Mouse (Mus musculus) adrenal gland, adult 2 months (tissue): ENCODE data around the gene Slc9a9. TPM values are rescaled to one million over a fixed set of nuclear protein-coding genes. Genes with fewer than 3 reads are reported as not detected.
A peak's percentile ranks its signal among the peaks of the same experiment; 100 is the strongest.

Source experiments
- DNase-seq: peaks from one replicate; pipeline ENCODE4 v3.0.0; 2021
- polyA plus RNA-seq: library from polyadenylated mRNA; depleted of rRNA; stranded (reverse); fragments of >200 nt; gene quantifications from 2 replicates; pipeline ENCODE4 v1.2.3, GENCODE M21; 2012
- total RNA-seq, 2 experiments: library from RNA; stranded (reverse); gene quantifications; 2 replicates each; pipeline ENCODE4 v1.2.3; 2021

Slc9a9 gene
- total and polyA plus RNA-seq, 3 experiments = 0.65 to 3.0 (median 2.4) TPM

DNA sequence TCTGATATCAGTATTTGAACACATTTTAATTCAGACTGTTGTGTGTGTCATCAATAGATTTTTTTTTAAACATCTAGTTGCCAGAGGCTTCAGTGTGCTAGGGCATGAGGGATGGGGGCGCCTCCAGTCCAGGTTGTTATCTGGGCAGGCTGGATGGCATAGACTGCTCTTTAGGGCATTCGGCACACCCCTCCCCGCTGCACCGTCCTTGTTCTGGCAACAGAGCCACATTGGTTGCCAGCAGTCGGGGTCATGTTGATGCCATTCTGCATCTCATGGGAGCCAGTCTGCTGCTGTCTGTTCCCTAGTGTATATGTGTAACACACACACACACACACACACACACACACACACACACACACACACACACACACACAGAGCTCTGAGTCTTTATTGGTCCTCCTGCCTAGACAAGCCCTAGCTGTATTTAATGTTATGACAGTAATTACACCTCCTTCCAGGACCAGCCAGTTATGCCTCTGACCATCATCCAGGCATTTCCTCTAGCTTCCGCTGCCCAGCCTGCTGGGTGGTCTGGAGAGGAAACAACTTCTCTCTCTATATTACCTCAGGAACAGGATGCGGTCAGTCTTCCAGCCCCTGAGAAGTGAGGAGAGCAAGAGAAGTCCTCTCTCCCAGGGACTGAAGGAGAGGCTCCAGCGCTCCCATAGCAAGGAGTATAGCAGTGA, 63.0 kb downstream of the Slc9a9 start:
- no peak for DNase-seq

DNA sequence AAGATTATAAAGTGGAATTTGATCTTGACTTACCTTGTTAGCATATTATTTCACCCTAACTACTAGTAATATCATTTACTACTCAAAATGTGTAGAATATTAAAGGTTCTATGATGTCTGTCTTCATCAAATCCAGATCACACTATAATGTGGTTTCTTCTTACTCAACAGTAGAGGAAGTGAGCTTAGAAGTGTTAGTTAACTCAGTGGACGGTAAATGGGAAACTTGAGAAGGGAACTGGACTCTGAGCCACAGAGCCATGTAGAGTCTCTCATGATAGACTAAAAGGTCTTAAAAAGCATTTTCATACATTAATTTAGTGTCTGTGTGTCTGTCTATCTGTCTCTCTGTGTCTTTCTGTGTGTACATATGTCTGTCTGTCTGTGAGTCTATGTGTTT, 64.6 kb downstream of the Slc9a9 start:
- DNase-seq = no peak

DNA sequence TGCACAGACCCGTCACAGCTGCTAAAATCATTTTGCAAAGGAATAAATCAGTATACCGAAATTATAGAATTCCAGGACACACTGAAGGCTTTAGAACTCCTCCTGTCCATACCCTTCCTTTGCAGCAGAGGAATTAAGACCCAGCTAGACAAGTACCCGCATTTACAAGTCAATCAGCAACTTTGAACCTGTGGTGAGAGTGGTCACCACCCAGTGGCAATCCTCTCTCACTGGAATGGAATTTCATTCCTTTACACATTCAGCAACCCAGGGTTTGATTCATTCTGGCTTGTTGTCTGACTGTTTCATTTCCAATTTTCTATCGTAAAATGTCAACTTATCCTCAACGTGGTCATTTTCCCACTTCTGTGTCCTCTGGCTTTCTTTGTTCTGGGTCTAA, 67.5 kb downstream of the Slc9a9 start:
- DNase-seq = no peak

DNA sequence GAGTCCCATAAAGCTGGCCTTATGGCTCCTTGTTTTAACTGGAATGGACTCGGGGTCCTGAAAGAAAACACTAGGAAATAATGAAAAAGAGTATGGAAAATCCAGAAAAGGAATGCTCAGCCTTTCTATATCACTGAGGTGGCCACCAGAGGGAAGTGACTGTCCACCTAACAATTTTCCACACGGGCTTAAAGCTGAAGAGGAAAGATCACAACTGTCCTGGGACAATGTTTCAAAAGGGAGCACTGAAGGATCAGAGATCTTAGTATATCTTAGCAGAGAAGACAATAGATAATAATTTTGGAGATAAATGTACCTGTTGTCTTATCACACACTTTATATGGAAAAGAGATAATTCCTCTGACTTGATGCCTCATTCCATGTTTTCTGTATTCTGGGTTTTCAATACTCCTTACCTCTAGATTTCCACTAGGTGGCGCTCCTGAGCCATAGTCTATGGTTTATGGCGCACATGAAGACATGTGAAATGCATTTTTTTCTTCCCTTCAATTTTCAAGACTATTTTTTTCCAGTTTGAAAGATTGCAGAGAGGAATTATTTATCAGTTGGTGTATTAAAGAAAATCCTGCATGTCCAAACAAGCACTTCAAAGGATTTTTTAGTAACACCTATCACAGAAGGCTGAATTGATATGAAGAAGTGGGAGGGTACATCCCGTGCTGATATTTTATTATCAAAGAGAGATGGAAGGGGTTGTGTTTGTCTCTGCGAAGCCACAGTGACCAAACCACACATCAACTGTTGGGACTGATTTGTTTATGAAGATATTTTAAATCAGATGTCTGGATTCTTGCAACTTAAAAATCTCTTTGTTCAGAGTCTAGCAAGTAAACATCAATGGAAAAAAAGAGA, 69.1 kb downstream of the Slc9a9 start:
- peak; percentile 61 for DNase-seq

DNA sequence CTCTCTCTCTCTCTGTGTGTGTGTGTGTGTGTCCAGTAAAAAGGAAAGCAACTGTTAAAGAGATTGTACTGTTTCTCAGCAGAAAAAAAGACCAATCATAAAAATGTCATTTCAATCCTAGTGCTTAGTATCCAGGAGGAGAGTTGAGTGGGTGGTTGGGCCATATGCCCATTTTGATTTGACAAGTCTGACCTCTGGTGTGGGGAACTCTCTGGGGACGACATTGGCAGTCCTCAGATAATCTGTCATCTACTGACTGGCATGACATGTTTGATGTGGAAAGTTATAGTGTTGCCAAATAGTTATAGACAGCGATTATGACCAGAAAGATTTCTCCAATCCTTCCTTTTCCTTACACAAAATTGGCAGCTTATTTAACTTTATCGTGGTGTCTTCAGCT, 71.1 kb downstream of the Slc9a9 start:
- DNase-seq = peak; percentile 22

DNA sequence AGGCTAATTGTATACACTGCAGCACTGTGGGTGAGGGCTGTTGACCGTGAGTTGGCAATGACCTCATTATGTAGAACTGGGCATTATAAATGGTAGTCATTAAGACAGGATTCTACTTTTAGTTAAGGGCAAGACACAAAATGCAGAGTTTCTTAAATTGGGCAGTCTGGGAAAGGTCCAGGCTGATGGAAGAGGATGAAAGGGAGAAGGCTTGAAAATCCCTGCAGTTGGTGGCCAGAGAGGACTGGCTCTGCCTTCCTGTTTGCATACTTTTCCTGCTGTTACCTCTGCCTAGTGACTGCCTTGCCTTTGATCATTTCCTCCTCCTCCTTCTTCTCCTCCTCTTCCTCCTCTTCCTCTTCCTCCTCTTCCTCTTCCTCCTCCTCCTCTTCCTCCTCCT, 73.6 kb downstream of the Slc9a9 start:
- no peak for DNase-seq

GRCm38 (mm10) chr9:94748503-94748902, 78.8 kb downstream of the Slc9a9 start:
- DNase-seq = no peak

DNA sequence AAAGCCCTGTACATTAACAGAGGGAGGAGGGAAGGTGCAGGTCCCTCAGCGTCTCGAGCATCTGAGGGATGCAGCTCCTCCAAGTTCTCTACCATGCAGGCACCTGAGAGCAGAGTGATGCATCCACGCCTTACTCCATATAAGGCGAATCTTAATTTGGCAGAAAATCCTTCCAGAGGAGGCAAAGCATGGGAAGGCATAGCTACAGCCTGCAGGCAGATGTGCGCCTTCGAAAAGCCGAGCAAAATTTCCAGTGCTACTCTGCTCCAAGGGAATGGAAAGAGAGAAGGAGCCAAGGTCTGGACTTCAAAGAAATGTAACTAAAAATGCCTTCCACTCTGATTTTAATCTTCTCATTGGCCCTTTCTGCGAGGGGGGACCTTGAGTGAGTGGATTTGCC, 80.5 kb downstream of the Slc9a9 start:
- DNase-seq = peak; percentile 38

DNA sequence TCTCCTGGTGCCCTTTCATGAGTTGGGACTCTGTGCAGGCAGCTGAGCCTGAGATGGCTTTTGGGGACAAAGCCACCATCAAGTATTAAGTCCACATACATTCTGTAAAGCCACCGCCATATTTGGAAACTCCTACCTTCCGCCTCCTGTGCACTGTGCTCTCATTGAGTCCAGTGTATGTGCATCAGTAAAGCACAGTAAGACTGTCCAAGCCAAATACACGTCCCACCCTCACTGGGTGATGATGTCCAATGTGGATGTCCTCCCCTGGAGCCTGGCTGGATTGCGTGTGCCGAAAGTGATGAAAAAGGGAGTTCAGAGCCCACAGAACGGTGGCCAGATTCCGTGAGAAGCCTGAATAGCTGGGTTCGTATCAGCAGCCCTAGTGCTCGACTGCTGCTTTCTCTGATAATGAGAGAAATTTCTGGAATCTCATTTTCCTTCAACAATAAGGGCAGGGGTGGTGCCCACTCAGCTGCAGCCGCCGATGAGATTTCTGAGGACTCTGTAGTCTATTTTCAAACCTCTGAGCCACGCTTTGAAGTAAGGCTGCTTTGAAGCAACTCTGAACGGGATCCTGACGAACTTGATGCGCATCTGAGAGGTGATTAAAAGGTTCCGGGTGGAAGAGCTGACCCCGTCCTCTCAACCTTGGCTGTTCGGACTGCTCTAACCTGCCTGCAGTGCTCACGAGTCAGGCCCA, 81.4 kb downstream of the Slc9a9 start:
- DNase-seq = no peak

GRCm38 (mm10) chr9:94751638-94752021, 81.9 kb downstream of the Slc9a9 start:
- DNase-seq = no peak

GRCm38 (mm10) chr9:94752121-94752520, 82.4 kb downstream of the Slc9a9 start:
- DNase-seq = no peak

GRCm38 (mm10) chr9:94759904-94760303, 90.2 kb downstream of the Slc9a9 start:
- DNase-seq = no peak

GRCm38 (mm10) chr9:94768114-94768513, 98.4 kb downstream of the Slc9a9 start:
- no peak for DNase-seq

GRCm38 (mm10) chr9:94768524-94768923, 98.8 kb downstream of the Slc9a9 start:
- DNase-seq = no peak

GRCm38 (mm10) chr9:94773357-94773756, 103.6 kb downstream of the Slc9a9 start:
- DNase-seq = no peak

DNA sequence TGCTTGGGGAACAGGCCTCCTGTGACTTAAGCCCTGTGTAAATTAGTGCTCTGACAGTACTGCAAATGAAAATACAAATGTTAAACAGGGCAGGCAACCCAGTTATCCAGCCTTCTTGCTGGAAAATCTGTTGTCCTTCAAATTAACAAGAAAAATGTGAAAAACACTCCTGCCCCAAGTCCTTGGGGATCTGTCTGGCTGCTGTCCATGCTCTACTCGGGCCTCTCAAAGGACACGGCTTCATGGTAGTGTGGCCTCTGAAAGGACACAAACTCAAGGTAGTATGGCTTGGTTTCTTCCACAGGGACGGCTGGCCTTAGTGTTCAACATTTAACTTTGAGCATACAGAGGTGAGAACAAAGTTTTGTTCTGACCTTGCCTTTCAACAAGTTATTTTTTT, 118.6 kb downstream of the Slc9a9 start:
- peak; percentile 52 for DNase-seq

GRCm38 (mm10) chr9:94790966-94791365, 121.3 kb downstream of the Slc9a9 start:
- no peak for DNase-seq

- no peak for DNase-seq
These were observed 133.4 kb downstream of the Slc9a9 start for GRCm38 (mm10) chr9:94803073-94803472.

- no peak for DNase-seq
These were observed 135.8 kb downstream of the Slc9a9 start for GRCm38 (mm10) chr9:94805506-94805905.

DNA sequence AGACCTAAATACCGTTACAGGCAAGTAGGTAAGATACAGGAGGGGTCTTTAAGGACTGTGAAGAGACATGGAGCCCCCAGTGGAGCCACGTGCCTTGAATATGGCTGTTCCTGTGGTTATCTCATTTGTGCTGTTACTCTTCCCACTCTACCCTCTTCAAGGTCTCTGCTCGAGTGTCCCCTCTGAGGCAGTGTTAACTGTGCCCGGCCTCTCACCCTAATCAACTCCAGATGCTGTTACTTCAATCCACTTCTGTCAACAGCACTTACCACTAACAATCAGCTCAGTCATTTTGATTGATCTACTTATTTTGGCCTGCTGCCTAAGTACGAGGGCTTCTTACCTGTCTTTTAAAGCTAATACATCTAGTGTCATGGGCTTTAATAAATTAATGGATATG, 145.8 kb downstream of the Slc9a9 start:
- no peak for DNase-seq

- no peak for DNase-seq
These were observed 151.6 kb downstream of the Slc9a9 start for GRCm38 (mm10) chr9:94821268-94821667.

- no peak for DNase-seq
These were observed 164.1 kb downstream of the Slc9a9 start for GRCm38 (mm10) chr9:94833836-94834235.

- DNase-seq = no peak
These were observed 167.7 kb downstream of the Slc9a9 start for GRCm38 (mm10) chr9:94837384-94837783.
